Mouse (Mus musculus) G1E (cell line): ENCODE data around the gene Med6.

Experiments used
- CTCF ChIP-seq: IDR thresholded peaks from 2 replicates; pipeline ENCODE4 v1.5.1; 2012; ENCODE audit warnings: low read depth, low read length, inconsistent platforms, mixed read lengths
- POLR2AphosphoS5 ChIP-seq: IDR thresholded peaks from 2 replicates; pipeline ENCODE4 v1.6.1; 2012; ENCODE audit warnings: low read depth, low read length, inconsistent platforms; ENCODE audit not compliant: insufficient replicate concordance

- TF ChIP-seq CTCF (no peak), POLR2AphosphoS5 (no peak)
Measured at GRCm38 (mm10) chr12:81532316-81533028, 62.3 kb downstream of the Med6 start, which contains the start of the genes Gm20498 and Synj2bp.
